Mouse (Mus musculus) gastrocnemius, postnatal 14 days (tissue): ENCODE data around the gene Rcsd1. TPM values are rescaled to one million over a fixed set of nuclear protein-coding genes. Genes with fewer than 3 reads are reported as not detected.

ENCODE experiments used
- DNase-seq: peaks from one replicate; pipeline ENCODE4 v3.0.0; 2021; ENCODE audit warnings: mixed read lengths
- intact Hi-C: fragments of 180-260 bp; cut with DNase I; formaldehyde crosslinking; loops from one replicate; pipeline ENCODE4 v1.15.1; 2025; ENCODE audit warnings: low total_unique reads
- total RNA-seq, 2 experiments: library from RNA; stranded (reverse); gene quantifications; 2 replicates each; pipeline ENCODE4 v1.2.3; 2021

Gene Rcsd1
- total RNA-seq, 2 experiments from 2014 or later, result 117 to 125 TPM

DNA sequence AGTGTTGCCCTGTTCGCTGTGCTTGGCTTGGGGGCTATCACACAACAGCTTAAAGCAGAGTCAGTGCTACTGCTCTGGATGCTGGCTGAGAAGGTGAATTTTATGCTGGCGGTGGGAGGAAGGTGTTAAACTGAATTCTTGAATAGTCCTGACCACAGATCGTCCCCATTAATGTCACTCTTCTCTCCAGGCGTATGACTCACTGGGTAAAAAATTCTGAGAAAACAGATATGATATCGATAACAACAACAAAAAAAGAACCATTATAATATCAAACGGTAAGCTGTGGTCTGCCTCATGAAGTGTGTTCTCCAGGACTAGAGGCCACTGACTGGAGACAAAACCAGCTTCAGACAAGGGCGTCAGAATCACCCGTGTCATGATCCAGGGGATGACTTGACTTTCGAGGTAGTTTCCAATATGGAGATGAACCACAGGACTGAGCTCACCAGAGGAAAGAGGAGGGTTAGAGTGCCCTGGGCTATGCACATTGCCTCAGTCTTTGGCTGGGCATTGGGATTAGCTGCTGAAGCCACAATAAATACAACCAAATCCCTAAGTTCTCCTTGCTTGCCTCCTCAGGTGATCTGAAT, 13.1 kb upstream of the Rcsd1 start:
- DNase-seq, result no peak
- intact Hi-C loops, result no loop called here

DNA sequence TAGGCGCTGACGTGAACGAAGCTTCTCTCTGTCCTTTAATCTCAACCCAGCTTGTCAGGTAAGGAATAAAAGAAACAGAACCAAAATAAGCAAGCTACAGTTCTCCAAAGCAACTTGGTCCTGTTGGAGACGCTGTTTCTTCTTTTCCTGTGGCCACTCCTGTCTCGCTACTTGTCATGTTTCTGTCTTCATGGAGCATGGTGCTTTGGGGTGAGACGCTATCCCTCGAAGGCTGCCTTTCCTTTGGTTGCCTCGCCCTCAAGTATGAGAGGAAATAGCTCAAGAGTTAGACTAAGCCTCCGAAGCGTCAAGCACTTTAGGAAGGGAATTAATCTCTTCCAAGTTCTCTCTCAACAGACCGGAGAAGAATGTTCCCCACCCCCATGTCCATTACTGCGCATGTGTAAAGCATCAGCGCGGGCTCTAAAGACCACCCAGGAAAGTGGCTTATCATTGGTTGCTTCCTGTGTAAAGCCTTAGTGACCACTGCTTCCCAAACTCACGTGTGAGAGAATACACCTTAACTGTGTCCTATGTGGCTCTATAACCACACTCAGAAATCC, 9.1 kb upstream of the Rcsd1 start:
- no peak for DNase-seq
- intact Hi-C loops, result no loop called here

DNA sequence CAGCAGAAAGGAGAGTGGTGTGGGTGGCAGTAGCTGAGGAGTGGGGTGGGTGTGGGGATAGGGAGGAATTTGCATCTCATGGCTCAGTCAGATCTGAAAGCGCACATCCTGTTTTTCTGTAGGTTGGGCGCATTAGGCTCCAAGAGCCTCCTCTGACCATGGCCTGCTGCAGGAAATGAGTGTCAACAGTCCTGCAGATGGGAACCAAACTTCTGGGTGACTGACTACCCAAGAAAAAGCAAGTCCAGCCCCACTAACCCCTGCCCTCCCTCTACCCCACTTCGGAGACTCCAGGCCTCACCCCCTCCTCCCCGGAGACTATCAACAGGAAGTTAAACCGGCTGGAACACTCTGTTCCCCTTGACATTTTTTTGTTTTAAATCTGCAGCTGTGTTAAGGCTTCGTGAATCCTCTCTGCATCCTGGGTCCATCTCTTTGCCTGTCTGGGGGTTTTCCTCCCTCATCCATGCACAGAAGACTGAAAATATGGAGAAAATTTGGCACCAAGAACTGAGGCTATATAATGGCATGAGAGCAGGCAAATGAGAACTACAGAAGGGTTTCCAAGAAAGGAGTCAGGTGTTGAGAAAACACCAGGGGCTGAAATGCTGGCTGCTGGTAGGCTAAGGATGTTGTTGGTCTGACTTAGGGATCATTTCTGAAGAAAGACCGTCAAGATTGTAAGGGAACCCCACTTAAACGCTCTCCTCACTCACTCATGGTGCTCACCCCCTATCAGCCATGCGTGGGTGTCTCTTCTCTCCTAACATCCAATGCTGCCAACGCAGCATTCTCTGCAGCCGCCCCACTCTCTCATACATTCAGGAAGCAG, 8.4 kb upstream of the Rcsd1 start:
- peak; percentile 67 for DNase-seq
- intact Hi-C loops, result no loop called here

DNA sequence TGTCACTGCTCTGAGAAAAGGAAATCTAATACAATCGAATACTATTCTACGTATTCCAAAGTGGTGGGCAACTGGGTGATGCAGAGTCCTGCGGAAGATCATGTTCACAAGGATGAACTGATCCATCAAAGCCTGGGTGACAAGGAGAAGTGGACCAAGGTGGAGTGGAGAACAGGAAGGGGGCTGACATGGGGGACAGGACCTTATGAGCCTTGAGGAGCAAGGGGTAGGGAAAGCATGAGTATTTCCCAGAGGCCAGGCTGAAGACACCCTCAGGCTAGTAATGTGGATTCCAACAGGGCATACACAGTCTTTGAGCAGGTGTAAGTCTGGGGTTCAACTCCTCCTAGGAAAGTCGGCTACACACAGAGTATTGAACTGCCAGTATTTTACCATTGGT, 6.9 kb upstream of the Rcsd1 start:
- no peak for DNase-seq
- intact Hi-C loops, result no loop called here

- DNase-seq, result peak; percentile 39
- intact Hi-C loops, result no loop called here
These were observed 4.2 kb upstream of the Rcsd1 start for GRCm38 (mm10) chr1:165713798-165714197.

- intact Hi-C loops, result no loop called here
- no peak for DNase-seq
These were observed 2.4 kb upstream of the Rcsd1 start for GRCm38 (mm10) chr1:165711914-165712313.

GRCm38 (mm10) chr1:165708686-165709380, 724 bp downstream of the Rcsd1 start:
- intact Hi-C loops, result loop anchor here (5.0 kb wide), 1 partner anchor 42 kb away; no protein-coding TSS in a partner anchor

DNA sequence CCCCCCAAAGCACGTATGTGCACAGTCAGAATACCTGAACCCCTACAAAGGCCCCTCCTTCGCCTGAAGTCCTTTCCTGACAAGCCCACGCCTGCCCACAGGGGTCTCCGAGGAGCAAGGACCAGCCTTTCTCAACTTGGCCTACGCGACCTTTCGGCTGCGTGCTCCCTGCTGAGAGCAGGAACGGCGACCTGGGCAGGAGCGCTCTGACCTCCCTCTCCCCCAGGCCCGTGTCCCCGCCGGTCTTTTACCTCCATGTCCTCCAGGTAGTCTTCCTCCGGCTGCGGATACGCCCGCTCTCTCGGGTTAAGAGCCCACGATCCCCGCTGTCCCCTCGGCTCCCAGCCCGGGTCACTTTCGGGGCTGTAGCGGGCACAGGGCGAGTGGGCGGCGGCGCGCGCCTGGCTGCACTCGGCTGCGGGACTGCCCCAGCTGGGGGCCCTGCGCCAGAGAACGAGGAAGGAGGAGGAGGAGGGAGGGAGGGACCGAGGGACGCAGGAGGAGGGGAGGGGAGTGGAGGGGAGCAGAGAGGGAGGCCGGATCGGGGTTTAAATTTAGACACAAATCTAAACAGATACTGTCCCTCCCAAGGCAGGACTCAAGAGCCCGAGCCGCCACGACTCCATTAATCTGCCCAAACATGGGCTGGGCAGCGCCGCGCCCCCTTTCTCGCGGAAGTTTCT, 1.8 kb downstream of the Rcsd1 start:
- peak; percentile 88 for DNase-seq
- intact Hi-C loops, result loop anchor here (5.0 kb wide), 1 partner anchor 40 kb away; no protein-coding TSS in a partner anchor

More at GRCm38 (mm10) chr1:165708686-165709380, 724 bp downstream of the Rcsd1 start:
- no peak for DNase-seq

DNA sequence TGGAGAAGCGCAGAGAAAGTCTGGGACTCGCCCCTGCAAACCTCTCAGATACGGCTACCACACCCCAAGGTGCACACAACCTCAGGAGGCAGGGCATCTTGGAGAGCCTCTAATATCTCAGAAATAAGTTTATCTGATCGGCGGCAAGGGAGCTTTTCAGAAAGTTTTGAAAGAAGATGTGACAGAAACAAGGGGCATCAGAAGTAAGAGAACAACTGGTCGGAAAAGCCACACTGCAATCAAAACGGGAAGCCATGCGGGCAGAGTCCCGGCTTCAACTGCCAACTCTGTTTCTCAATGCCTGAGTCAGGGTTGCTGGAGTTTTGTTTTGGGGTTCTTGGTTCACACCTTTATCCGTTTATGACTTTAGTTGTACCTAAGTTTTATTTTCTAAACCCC, 2.3 kb downstream of the Rcsd1 start:
- no peak for DNase-seq
- intact Hi-C loops, result loop anchor here (5.0 kb wide), 1 partner anchor 40 kb away; no protein-coding TSS in a partner anchor

DNA sequence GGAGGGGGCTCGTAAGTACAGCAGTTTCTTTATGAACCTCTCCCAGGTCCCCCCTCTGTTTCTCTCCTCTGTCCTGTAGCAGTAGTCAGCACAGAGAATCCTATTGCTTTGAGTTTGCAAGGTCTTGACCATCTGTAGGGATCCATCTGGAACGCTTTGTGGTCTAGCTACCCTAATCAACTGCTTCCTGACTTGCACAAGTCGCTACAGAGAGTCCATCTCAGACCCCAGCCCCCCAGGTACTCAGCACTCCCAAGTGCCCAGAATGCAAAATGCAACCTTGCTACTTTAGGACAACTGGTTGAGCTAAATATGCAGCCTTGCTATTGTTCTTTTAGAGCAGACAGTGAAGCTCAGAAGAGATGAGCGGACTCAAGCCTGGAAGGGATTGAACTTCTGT, 3.1 kb downstream of the Rcsd1 start:
- intact Hi-C loops, result loop anchor here (5.0 kb wide), 1 partner anchor 39 kb away; no protein-coding TSS in a partner anchor
- DNase-seq, result no peak

DNA sequence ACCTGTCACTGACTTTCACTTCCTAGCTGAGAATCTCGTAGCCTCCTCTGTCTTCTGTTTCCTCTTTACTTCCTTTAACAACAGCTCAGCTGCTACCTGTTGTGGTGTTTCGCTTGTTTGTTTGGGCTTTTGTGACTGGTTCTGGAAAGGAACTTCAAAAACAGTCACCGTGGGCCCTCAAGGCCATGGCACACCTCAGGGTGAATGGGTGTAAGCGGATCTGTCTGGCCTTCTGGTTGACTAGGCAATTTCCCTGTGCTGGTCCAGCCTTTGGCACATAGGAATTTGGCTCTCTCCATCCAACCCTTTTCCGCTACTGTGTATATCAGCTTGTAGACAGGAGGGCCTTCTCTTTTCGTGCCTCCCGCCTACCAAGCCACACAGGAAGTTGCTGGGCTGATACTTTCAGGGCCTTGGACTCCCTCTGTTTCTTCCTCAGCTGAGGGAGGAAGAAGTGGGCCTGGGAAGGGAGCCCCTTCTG, 3.6 kb downstream of the Rcsd1 start:
- intact Hi-C loops, result loop anchor here (5.0 kb wide), 1 partner anchor 39 kb away; no protein-coding TSS in a partner anchor

GRCm38 (mm10) chr1:165705368-165705767, 4.2 kb downstream of the Rcsd1 start:
- intact Hi-C loops, result loop anchor here (5.0 kb wide), 1 partner anchor 38 kb away; no protein-coding TSS in a partner anchor

More for the DNA sequence above, 3.6 kb downstream of the Rcsd1 start:
- no peak for DNase-seq

GRCm38 (mm10) chr1:165704841-165705240, 4.7 kb downstream of the Rcsd1 start:
- intact Hi-C loops, result loop anchor here (5.0 kb wide), 1 partner anchor 38 kb away; no protein-coding TSS in a partner anchor
- DNase-seq, result no peak

More at GRCm38 (mm10) chr1:165705368-165705767, 4.2 kb downstream of the Rcsd1 start:
- DNase-seq, result no peak

DNA sequence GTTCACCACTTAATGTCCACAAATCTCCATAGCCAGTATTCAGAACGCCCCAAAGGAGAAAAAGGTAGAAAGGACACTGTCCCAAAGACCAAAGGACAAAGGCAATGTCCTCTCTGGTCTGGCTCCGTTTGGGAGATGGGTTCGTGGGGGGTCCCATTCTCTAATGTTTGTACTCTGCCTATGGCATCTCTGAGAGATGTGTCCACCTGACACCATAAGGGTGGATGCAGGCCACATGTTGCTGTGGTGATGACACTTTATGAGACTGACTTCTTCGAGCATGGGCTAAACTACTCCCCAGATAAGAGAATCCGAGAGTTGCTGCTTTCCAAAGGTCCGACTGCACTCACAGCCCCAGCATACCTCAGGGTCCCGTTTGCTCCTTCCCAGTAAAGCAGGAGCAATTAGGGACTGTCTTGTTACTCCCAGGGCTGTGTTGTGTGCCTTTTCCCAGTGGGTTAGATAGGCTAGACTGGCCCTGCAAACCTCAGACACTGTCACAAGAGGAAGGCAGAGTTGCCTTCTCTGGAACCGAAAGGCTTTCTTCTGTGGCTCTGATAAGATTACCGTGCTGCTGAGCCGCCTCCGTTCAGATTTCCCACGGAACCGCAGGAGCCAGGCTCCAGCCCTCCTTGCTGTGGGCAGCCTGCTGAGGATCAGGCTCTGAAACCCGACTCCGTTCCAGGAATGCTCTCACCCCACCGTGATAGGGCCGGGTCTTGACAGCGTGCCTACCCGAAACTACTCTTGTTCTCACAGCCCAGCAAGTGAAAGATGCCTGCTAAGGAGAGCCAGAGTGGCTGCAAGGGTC, 7.1 kb downstream of the Rcsd1 start:
- intact Hi-C loops, result no loop called here
- DNase-seq, result peak; percentile 68

GRCm38 (mm10) chr1:165701562-165701961, 8.0 kb downstream of the Rcsd1 start:
- DNase-seq, result no peak
- intact Hi-C loops, result no loop called here

GRCm38 (mm10) chr1:165700933-165701518, 8.5 kb downstream of the Rcsd1 start:
- no peak for DNase-seq
- intact Hi-C loops, result no loop called here

GRCm38 (mm10) chr1:165700376-165700815, 9.2 kb downstream of the Rcsd1 start:
- intact Hi-C loops, result no loop called here
- no peak for DNase-seq

DNA sequence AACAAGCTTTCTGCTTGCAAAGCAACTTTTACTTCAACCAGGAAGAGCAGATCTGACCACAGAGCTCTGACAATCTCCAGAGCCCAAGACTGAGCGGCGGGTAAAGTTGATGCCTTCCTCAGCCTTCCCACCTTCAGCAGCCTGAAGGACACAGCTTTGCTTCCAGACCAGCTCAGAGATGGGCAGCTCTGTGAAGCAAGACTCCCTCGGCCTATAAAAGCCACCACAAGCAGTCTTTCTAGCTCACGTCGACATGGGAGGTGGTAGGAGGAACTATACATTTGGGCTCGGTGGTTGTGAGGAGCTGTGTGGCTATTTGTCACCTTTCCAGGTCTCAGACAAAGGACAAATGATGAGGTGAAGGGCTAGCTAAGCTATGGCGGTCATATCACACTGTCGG, 11.9 kb downstream of the Rcsd1 start:
- intact Hi-C loops, result no loop called here
- DNase-seq, result no peak
